Mouse (Mus musculus): ENCODE data around the gene Car15.

Gene Car15

DNA sequence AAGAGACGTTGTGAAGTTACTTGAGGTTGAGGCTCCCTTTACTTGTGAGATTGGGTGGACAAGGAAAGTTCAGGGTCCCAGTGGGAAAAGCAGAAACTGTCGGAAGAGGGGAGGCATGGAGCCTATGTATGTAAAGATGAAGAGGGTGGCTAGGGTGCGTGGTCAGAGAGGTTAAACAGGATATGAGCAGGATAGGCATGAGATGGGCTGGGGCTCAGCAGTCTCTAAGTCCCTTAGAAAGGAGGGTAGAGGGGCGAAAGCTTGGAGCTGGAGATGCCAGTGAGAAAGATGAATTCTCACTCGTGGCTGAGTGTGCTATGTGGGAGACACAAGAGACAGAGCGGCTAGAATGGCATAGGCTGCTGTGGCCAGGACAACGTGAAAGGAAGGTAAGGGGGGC, 5.3 kb downstream of the Car15 start, which contains the start of gene B830017H08Rik:
B830017H08Rik (plus strand) TSS at position 301 of the 400 bp plus-strand sequence.
- no peak for DNase-seq

- no peak for DNase-seq
Observed at GRCm38 (mm10) chr16:17831781-17832180, 6.4 kb downstream of the Car15 start.

- no peak for DNase-seq
Observed at GRCm38 (mm10) chr16:17830385-17831178, 7.6 kb downstream of the Car15 start.

DNA sequence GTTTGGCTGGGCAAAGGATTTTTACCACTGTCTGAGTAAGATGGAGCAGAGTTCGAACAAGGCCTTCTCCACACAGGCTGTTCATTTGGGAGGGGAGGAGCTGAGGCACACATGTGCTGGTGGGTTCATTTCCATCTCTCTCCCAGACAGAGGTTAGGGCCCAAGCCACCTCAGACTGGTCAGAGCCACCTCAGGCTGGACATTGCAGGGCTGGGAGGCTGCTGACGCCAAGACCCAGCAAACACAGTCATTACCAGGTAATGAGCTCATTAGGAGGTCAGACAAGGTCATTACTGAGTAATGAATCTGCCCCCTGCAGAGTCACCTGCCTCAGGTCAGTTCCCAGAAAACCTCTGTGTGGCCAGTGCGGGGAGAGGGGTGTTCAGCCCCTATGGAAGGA, 9.3 kb downstream of the Car15 start:
- DNase-seq = no peak

DNA sequence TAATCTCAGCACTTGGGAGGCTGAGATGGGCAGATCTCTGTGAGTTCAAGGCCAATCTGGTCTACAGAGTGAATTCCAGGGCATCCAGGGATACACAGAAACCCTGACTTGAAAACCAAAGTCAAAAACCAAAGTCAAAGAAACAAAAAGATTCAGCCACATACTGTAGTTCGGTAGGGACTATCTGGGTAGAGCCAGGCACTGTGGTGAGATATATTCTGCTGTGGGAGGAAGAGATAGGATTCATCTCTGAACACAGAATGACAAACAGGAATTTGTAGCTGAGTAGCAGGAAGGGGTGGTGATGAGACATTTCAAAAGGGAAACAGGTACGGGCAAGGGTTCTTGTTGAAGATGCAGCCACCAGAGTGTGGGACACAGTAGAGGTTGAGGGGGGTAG, 9.9 kb downstream of the Car15 start:
- DNase-seq = no peak

DNA sequence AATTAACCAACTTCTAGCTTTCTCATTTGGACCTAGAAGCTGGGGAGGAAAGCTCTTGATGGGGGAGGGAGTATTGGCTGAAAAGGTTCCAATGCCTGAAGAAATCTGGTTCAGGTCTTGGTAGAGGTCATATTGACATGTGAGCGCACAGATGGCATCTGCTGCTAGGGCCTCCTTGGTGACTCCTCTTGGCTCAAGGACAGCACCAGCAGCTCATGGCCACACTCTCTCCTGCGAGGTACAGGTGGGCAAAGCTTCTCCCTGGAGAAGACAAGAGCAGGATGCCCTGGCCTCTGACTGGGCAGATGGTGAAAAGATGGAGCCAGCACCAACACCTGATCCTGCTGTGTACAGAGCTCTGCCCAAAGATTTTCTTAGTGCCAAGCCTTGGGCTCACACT, 11.7 kb downstream of the Car15 start:
- DNase-seq = no peak

- no peak for DNase-seq
Observed at GRCm38 (mm10) chr16:17816528-17816927, 21.6 kb downstream of the Car15 start.

DNA sequence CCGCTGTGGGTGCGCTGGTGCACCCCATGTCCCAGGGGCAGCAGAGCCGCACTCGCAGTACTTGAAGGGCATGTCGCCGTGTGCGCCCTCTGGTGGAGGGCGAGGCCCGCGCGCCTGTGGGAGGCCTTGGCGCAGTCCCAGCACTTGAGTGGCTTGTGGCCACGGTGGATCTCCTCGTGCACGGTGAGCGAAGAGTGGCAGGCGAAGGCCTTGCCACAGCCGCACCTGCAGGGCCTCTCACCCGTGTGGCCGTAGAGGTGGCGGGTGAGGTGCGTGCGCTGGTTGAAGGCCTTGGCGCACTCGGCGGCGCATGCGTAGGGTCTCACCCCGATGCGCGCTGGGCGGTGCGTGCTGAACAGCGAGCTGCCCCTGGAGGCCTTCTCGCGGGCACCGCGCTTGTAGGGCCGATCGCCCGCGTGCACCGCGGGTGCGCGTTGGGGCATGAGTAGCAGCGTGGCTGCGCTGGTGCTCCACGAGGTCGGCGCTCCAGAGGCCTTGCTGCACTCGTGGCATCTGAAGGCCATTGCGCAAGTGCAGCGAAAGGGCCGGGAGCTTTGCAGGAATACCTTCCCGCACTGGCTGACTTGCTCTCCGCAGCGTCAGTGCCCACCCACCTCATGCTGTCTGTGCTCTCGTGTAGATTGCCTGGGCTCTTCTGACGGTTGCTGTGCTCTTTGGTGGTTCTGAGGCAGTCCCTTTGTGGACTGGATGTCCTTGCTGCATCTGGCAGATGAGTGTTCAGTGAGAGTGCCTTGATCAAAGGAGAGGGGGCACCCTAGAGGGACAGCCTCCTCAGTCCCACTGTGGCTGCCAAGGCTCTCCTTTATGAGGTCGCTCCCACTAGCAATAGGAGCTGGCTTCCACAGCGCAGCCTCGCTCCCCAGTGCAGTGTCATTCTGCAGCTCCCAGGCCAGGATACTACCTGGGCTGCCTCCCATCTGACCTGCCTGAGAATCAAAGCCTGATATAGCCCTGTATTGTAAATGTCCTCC, 22.5 kb downstream of the Car15 start:
- peak; percentile 87 for DNase-seq

GRCm38 (mm10) chr16:17813173-17813572, 25.0 kb downstream of the Car15 start:
- no peak for DNase-seq

DNA sequence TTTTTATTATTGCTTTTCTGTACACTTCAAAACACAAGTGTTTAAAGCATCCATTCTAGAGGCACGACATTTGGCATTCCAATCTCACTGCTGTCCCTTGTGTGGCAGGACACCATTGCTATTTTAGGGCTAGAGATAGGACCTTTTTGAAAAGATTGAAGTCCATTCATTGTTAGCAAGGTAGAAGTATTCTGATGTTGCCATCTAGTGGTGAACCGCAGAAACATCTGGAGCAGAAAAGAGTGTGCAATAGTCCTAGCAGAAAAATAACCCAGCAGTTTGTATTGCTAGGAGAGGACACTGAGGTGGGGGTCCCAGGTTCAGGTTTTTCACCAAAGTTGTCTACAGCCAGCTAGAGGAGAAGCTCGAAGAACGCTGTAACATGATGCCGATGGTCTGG, 26.0 kb downstream of the Car15 start:
- peak; percentile 31 for DNase-seq

GRCm38 (mm10) chr16:17809711-17810110, 28.5 kb downstream of the Car15 start:
- peak; percentile 28 for DNase-seq

GRCm38 (mm10) chr16:17809125-17809524, 29.0 kb downstream of the Car15 start:
- no peak for DNase-seq

- DNase-seq = peak; percentile 94
Observed at GRCm38 (mm10) chr16:17807192-17808009, 30.8 kb downstream of the Car15 start.

- peak; percentile 70 for DNase-seq
Observed at GRCm38 (mm10) chr16:17806581-17807191, 31.5 kb downstream of the Car15 start.

GRCm38 (mm10) chr16:17804982-17805381, 33.2 kb downstream of the Car15 start:
- DNase-seq = no peak

- peak; percentile 48 for DNase-seq
Observed at GRCm38 (mm10) chr16:17804449-17804912, 33.7 kb downstream of the Car15 start.

GRCm38 (mm10) chr16:17803675-17804448, 34.3 kb downstream of the Car15 start:
- DNase-seq = no peak

GRCm38 (mm10) chr16:17802839-17803674, 35.1 kb downstream of the Car15 start:
- peak; percentile 53 for DNase-seq

DNA sequence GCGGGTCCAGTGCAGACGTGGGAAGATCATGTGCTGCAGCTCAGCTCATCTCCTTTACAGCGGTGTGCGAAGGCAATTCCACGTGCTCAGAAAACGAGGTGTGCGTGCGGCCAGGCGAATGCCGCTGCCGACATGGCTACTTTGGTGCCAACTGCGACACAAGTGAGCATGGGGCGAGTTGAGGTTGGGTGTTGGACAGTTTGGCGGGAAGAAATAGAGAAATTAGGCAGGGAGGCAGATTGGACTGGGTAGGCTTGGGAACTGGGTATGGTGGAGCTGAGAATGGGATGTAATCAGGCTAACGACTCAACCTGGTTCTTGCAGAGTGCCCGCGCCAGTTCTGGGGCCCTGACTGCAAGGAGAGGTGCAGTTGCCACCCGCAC, 35.7 kb downstream of the Car15 start:
- no peak for DNase-seq

- DNase-seq = no peak
Observed at GRCm38 (mm10) chr16:17801777-17802455, 36.2 kb downstream of the Car15 start.

Measured in thymus, postnatal 4 days (tissue).